Mouse (Mus musculus): ENCODE data around the gene Ccdc137.

DNA sequence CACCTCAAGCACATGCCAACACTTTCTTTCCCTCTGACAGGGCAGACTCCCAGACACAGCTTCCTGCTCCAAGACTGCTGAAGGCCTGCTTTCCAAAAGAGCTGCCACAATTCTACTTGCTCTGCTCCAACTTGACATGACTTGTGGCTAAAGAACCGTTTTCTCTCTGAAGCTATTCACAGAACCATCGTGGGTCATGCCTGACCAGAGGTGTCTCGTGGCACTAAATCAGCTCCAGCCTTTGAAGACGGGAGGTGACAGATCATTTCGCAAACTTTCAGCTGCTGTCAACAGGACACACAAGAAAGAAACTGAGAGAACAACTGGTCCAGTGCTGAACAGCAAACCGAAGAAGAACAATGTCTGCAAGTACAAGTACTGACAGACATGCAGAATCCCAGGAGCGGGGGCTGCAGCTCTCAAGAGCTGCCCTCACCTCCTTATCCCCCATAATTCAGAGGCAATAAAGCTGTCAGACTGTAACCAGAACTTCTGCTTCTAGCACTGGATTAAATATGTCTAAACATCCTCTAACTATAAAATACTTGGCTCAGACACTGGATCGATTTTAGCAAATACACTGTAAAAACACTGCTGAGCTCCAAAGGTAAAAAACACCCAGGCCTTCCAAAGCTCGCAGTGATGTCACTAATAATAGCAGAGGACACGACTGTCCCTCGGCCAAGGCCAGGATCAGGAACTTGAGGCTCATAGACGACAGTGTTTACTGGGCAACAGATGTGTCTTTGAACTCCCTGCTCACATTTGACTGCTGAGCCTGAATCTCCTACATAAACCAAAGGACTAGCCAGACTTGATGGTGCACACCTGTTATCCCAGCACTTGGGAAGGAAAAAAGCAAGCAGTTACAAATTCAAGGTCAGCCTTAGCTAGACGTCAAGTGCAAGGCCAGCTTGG, 35.0 kb upstream of the Ccdc137 start:
- no peak for TF ChIP-seq GATA1 (IDR thresholded peaks at IDR 0.05; ENCODE audit: borderline replicate concordance, low read length)
- TF ChIP-seq FLI1 (IDR thresholded peaks at IDR 0.05; ENCODE audit: low read length): no peak
